Mouse (Mus musculus) left cerebral cortex, postnatal 36 days (tissue): ENCODE results near the gene Rae1. TPM values are rescaled to one million over a fixed set of nuclear protein-coding genes. Genes with fewer than 3 reads are reported as not detected.

Experiments
- DNase-seq, 2 experiments: peaks; one replicate each; pipeline ENCODE4 v3.0.0; 2021 to 2022; ENCODE audit warnings: low spot score in 2 of 2, mixed read lengths in 1 of 2
- intact Hi-C: fragments of 180-260 bp; cut with DNase I; formaldehyde crosslinking; loops from one replicate; pipeline ENCODE4 v1.15.1; 2025
- total RNA-seq, 2 experiments: library from RNA; stranded (reverse); gene quantifications; 2 replicates each; pipeline ENCODE4 v1.2.3; 2021

The Rae1 gene
- total RNA-seq, 2 experiments from 2014 or later = 57.9 to 58.8 TPM

GRCm38 (mm10) chr2:173064864-173065263, 64.9 kb downstream of the Rae1 start:
- intact Hi-C loops = no loop called here

More at GRCm38 (mm10) chr2:173064864-173065263, 64.9 kb downstream of the Rae1 start:
- no peak for DNase-seq

Other genes with a start within 250 kb of the Rae1 start
- gene Bmp7, start 59.8 kb upstream of the Rae1 start, total RNA-seq = 10 to 100 TPM in 1 of 2 experiments, 1 to 10 TPM in 1; 9.4 to 12.7 TPM
- under 1 TPM; 0.17 to 0.70 TPM for gene Spo11, start 22.4 kb upstream of the Rae1 start, total RNA-seq
- 1 to 10 TPM; 3.0 to 3.6 TPM for gene Rbm38, start 20.4 kb downstream of the Rae1 start, total RNA-seq
- under 1 TPM in 1 of 2 experiments, not detected in 1; 0.11 TPM for gene Ctcfl, start 119.4 kb downstream of the Rae1 start, total RNA-seq
- not detected for gene Pck1, start 152.9 kb downstream of the Rae1 start, total RNA-seq
- not detected for gene Zbp1, start 218.8 kb downstream of the Rae1 start, total RNA-seq